Mouse (Mus musculus) lung, adult 2 months (tissue): ENCODE results near the gene Ucp3. TPM values are rescaled to one million over a fixed set of nuclear protein-coding genes. Genes with fewer than 3 reads are reported as not detected.

Experiments used
- DNase-seq: peaks from one replicate; pipeline ENCODE4 v3.0.0; 2022
- H3K4me1 ChIP-seq: fragments of 200-500 bp; 2 replicates; pipeline ENCODE4 v1.6.1; 2011; ENCODE audit warnings: low read length; ENCODE audit not compliant: control insufficient read depth, insufficient read depth
- H3K4me3 ChIP-seq: fragments of 200-500 bp; replicated peaks from 2 replicates; pipeline ENCODE3; 2011; ENCODE audit warnings: low read depth, mild to moderate bottlenecking, control low read depth, low read length; ENCODE audit errors: extremely low read depth
- CTCF ChIP-seq: fragments of 200-500 bp; IDR thresholded peaks from 2 replicates; pipeline ENCODE4 v1.5.1; 2011; ENCODE audit warnings: mild to moderate bottlenecking, low read length, control low read depth; ENCODE audit not compliant: insufficient read depth
- POLR2A ChIP-seq: fragments of 200-500 bp; IDR thresholded peaks from 2 replicates; pipeline ENCODE4 v1.6.1; 2011; ENCODE audit warnings: low read depth, mild to moderate bottlenecking, control low read depth, low read length, borderline replicate concordance; ENCODE audit errors: extremely low read depth
- WGBS: fragments of 180-500 bp; shearing (Covaris S2); methylation state at CpG from one replicate; pipeline ENCODE4 v1.1.7; 2018; 5-methylcytosine and 5-hydroxymethylcytosine counted together
- polyA plus RNA-seq: library from polyadenylated mRNA; depleted of rRNA; stranded (reverse); fragments of >200 nt; gene quantifications from 2 replicates; pipeline ENCODE4 v1.2.3, GENCODE M21; 2012

Gene Ucp3
- polyA plus RNA-seq, 1 experiment = 7.8 TPM

GRCm38 (mm10) chr7:100458153-100458552 is 14.6 kb upstream of the Ucp3 start:
- no peak for DNase-seq
- Histone ChIP-seq H3K4me1 (peaks cover 17% of the 10 kb centered on the region), H3K4me3 (no peak overlapping the region)
- WGBS = 58% methylated on average over 1 of the region's 1 CpGs
- TF ChIP-seq CTCF = no peak
- no peak for TF ChIP-seq POLR2A

GRCm38 (mm10) chr7:100459862-100460261 is 12.9 kb upstream of the Ucp3 start:
- no peak for TF ChIP-seq POLR2A
- TF ChIP-seq CTCF = no peak
- H3K4me3 ChIP-seq = no peak overlapping the region
- DNase-seq = no peak
- H3K4me1 ChIP-seq = peaks cover 24% of the 10 kb centered on the region
- 88% methylated on average over 3 of the region's 3 CpGs for WGBS

- TF ChIP-seq POLR2A (no peak; the same call in 1 of the 2 replicates), CTCF (no peak)
- H3K4me1 ChIP-seq = peaks cover 32% of the 10 kb centered on the region
- peak; percentile 57 for DNase-seq
- H3K4me3 ChIP-seq = no peak overlapping the region
- 24% methylated on average over 6 of the region's 6 CpGs for WGBS
Observed at GRCm38 (mm10) chr7:100461621-100462151, 11.1 kb upstream of the Ucp3 start.

GRCm38 (mm10) chr7:100463194-100463593 is 9.6 kb upstream of the Ucp3 start:
- no peak for TF ChIP-seq POLR2A
- no peak for TF ChIP-seq CTCF

GRCm38 (mm10) chr7:100463757-100464156 is 9.0 kb upstream of the Ucp3 start:
- WGBS = 76% methylated on average over 10 of the region's 10 CpGs
- Histone ChIP-seq H3K4me1 (peaks cover 32% of the 10 kb centered on the region), H3K4me3 (no peak overlapping the region)
- DNase-seq = no peak
- TF ChIP-seq POLR2A (no peak), CTCF (no peak)

More at GRCm38 (mm10) chr7:100463194-100463593, 9.6 kb upstream of the Ucp3 start:
- H3K4me3 ChIP-seq = no peak overlapping the region
- DNase-seq = no peak
- H3K4me1 ChIP-seq = peaks cover 32% of the 10 kb centered on the region
- 77% methylated on average over 9 of the region's 9 CpGs for WGBS

- peaks cover 32% of the 10 kb centered on the region for H3K4me1 ChIP-seq
- no peak for DNase-seq
- WGBS = 88% methylated on average over 7 of the region's 7 CpGs
- TF ChIP-seq POLR2A = no peak
- TF ChIP-seq CTCF = no peak
- H3K4me3 ChIP-seq = no peak overlapping the region
Observed at GRCm38 (mm10) chr7:100464248-100464647, 8.5 kb upstream of the Ucp3 start.

GRCm38 (mm10) chr7:100465248-100465647 is 7.5 kb upstream of the Ucp3 start:
- no peak for DNase-seq

GRCm38 (mm10) chr7:100465656-100466309 is 7.0 kb upstream of the Ucp3 start:
- Histone ChIP-seq H3K4me1 (peaks cover 32% of the 10 kb centered on the region), H3K4me3 (no peak overlapping the region)
- 11% methylated on average over 5 of the region's 5 CpGs for WGBS
- DNase-seq = peak; percentile 89
- TF ChIP-seq POLR2A (peak; percentile 38; the same call in 1 of the 2 replicates), CTCF (no peak)

More at GRCm38 (mm10) chr7:100465248-100465647, 7.5 kb upstream of the Ucp3 start:
- peaks cover 32% of the 10 kb centered on the region for H3K4me1 ChIP-seq
- WGBS = 44% methylated on average over 4 of the region's 4 CpGs
- TF ChIP-seq CTCF = no peak
- no peak for TF ChIP-seq POLR2A
- no peak overlapping the region for H3K4me3 ChIP-seq

GRCm38 (mm10) chr7:100466781-100467510 is 5.8 kb upstream of the Ucp3 start:
- Histone ChIP-seq H3K4me3 (no peak overlapping the region), H3K4me1 (peaks cover 23% of the 10 kb centered on the region)
- TF ChIP-seq CTCF = no peak
- WGBS = 80% methylated on average over 11 of the region's 11 CpGs
- no peak for DNase-seq

- no peak for DNase-seq
- WGBS = 90% methylated on average over 6 of the region's 6 CpGs
- TF ChIP-seq CTCF (no peak), POLR2A (no peak)
- Histone ChIP-seq H3K4me1 (peaks cover 14% of the 10 kb centered on the region; the same call in 1 of the 2 replicates), H3K4me3 (no peak overlapping the region)
Observed at GRCm38 (mm10) chr7:100468761-100469160, 4.0 kb upstream of the Ucp3 start.
